Mouse (Mus musculus): Measurements from ENCODE around the gene Vil1. TPM values are rescaled to one million over a fixed set of nuclear protein-coding genes. Genes with fewer than 3 reads are reported as not detected.

Gene Vil1
- total RNA-seq, 2 experiments from 2014 or later = 0.72 to 0.81 TPM

DNA sequence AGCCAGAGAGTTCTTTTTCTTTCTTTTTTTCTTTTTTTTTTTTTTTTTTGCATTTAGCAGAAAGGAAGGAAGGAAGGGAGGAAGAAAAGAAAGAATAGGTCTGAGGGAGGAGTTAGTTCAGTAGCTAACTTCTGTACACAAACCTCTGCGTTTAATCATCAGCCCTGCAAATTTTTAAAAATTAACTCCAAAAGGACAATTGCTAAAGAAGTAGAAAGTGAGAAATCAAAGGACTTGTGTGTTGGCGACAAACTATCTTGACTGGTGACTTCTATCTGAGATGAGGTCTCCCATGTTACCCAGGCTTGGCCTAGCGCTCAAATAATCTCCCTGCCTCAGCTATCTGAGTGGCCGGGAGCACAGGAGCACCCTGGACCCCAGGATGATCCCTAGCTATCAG, 5.0 kb upstream of the Vil1 start:
- intact Hi-C loops (cut with DNase I) = no loop called here
- DNase-seq = no peak

DNA sequence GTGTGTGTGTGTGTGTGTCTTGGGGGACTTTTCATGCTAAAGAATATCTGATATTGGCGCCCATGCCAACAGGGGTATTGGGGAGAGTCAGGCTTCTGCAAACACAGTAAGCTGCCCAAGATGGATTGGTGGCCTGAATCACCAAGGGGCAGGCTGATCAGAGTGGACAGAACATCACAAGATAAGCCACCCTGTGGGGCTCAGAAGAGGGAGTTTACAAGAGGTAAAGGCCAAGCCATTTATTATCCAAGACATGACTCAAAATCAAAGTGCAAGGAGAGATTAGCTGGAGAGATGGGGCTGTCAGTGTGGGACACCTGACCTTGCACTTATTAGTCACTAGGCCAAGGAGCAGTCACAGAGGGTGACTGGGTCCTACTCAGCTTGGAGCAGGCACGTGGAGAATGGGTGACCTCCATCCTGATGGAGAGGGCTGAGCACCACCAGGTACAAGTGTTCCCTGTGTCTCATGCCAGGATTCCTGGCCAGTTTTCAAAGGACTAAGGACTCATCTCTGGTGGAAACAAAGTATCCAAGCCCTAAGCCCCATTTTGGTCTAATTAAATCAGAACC, 2.7 kb downstream of the Vil1 start:
- intact Hi-C loops (cut with DNase I) = no loop called here
- DNase-seq = no peak

DNA sequence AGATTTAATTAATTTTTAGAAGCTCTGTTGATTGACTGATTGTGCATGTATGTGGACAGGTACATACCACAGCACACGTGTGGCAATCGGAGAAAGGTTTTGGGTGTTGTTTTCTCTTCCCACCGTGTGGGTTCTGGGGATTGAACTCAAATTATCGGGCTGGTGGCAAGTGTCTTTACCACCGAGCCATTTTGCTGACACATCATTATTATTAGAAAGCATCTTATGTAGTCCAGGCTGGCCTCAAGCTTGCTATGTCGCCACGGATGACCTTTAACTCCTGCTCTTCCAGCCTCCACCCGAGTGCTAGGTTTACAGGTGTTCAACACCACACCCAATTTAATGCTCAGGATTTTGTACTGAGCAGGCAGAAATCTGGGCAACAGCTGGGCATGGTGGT, 3.5 kb downstream of the Vil1 start:
- DNase-seq = no peak
- intact Hi-C loops (cut with DNase I) = no loop called here

DNA sequence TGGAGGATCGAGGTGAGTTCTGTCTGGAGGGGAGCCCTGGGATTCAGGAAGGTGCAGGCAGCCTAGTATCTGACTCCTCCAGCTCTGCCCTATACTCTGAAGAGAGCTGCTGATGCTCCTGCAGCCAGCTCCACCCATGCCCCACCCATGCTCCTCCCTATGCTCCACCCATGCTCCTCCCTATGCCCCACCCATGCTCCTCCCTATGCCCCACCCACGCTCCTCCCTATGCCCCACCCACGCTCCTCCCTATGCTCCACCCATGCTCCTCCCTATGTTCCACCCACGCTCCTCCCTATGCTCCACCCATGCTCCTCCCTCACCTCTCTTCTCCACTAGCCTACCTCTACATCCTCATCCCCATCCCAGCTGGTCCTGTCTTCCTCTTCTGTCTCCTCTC, 6.0 kb downstream of the Vil1 start:
- no peak for DNase-seq
- intact Hi-C loops (cut with DNase I) = no loop called here

DNA sequence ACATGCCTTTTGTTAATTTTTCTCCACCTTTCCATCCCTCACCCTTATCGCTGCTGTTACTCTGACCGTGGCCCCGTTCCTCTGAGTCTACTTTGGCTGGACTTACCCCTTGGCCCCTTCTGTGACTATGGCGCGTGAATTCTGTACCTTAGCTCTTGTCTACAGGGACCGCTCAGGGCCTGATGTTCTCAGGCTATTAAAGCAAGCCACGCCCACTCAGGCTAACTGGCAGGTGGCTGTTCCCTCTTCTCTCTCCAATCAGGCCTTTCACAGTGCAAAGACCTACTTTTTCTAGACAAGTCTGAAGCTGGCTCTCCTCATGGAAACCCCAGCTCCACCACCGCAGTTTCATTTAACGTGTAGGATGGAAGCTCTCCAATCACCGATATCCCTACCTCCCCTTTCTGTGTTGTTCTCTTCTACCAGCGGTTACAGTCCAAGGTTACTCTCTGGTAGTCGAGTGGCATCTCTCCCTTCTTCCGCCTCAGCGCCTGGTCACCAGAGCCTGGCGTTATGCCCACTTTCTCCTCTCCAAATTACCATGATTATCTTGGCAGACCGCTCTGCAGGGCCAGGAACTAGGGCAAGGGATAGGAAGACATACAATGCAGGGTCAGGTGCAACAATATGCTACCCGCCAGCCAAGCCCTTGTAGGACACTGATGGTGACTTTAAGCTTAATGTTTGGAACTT, 9.7 kb downstream of the Vil1 start:
- intact Hi-C loops (cut with DNase I) = no loop called here
- DNase-seq = peak; percentile 38

DNA sequence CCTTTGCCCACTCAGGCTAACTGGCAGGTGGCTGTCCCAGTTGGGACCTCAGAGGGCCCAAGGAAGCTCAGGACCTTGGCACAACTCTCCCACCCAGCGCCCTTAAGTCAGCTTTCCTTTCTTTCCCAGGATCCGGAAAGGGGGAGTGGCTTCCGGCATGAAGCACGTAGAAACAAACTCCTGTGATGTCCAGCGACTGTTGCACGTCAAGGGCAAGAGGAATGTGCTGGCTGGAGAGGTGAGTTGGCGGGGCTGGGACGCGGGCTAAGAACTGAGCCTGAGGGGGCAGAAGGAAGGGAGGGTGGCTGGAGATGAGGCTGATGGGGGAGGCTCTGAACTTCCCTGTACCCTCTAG, 10.2 kb downstream of the Vil1 start:
- intact Hi-C loops (cut with DNase I) = no loop called here
- no peak for DNase-seq

DNA sequence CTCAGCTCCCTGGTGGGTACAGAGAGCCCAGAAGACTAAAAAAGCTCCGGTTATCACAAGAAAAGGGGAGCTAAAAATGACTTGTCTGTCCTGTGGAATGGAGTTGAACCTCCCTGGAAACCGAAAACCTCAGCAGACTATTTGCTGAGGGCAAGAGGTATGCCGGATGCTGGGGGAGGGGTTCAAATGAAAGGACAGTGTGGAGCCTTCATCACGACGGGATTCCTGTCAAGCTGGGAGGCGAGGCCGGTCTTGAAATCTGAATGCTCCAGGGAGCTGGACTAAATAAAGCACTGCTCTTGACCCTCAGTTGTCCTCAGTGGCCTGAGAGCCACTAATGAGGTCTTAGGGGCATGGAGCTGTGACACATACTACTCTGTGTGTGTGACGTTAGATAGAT, 14.0 kb downstream of the Vil1 start:
- intact Hi-C loops (cut with DNase I) = no loop called here
- DNase-seq = no peak

DNA sequence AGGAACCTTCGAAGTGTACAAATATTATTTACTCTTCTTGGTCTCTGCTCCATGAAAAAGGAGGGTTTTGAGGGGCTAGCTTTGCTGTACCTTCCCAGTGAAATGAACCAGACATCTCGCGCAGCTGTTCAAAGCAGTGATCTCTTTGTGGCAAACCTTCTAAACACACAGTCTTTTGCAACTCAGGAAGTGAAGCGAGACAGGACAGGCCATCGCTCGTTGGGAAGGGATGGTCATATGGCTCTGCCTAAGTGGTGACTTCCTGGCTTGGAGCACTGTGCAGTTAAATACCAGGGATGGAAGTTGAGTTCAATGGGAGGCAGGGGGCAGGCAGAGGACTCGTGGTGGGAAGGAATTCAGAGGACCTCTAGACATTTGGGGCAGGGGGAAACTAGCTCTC, 16.7 kb downstream of the Vil1 start:
- DNase-seq = no peak
- intact Hi-C loops (cut with DNase I) = no loop called here

DNA sequence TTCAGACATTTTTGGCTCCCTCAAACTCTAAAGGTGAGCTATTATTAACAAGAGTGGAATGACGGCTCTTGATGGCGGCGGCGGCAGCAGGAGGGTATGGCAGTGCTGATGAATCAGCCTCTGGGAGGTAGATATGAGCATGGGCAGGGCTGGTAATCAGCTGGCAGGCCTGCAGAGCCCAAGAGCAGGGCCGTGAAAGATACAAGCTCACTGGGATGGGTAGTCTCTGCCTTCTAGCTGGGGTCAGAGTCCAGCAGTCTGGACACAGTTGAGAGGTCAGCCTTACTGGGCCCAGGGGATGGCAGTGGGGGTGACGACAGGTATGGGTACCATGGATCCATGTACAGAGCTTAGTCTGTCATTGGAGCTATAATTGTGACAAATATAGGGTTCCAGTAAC, 24.0 kb downstream of the Vil1 start:
- intact Hi-C loops (cut with DNase I) = no loop called here
- no peak for DNase-seq

DNA sequence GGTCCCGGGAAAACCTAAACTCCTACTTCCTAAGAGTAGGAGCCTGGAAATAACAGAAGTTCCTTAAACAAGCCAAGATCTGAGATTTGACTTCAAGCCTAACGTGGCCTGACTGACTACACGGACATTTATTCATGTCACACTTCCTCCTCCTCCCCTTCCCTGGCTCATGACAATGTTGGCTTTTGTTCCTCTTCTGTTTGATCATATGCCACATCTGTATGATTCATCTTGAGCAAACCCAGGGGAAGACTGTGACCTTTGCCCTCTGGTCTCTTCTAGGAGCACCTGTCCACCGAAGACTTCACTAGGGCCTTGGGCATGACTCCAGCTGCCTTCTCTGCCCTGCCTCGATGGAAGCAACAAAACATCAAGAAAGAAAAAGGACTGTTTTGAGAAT, 25.4 kb downstream of the Vil1 start:
- intact Hi-C loops (cut with DNase I) = no loop called here
- DNase-seq = no peak

DNA sequence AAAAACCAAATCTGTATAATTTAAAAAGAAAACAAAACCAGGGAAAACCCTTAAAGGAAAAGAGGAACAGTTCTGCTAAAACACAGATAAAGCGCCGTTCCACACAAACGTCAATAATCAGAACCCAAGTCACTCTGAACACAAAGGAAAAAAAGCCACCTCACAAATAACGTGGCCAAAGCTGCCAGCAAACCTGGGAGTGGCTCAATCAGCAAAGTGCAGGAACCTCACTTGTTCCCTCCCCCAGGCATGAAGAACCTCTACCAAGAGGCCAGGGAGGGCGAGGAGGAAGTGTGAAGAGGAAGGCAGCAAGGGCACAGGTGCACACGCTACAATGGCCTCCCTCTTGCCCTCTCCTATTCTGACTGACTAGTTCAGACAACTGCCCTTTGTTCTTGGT, 26.4 kb downstream of the Vil1 start:
- no peak for DNase-seq
- intact Hi-C loops (cut with DNase I) = no loop called here

DNA sequence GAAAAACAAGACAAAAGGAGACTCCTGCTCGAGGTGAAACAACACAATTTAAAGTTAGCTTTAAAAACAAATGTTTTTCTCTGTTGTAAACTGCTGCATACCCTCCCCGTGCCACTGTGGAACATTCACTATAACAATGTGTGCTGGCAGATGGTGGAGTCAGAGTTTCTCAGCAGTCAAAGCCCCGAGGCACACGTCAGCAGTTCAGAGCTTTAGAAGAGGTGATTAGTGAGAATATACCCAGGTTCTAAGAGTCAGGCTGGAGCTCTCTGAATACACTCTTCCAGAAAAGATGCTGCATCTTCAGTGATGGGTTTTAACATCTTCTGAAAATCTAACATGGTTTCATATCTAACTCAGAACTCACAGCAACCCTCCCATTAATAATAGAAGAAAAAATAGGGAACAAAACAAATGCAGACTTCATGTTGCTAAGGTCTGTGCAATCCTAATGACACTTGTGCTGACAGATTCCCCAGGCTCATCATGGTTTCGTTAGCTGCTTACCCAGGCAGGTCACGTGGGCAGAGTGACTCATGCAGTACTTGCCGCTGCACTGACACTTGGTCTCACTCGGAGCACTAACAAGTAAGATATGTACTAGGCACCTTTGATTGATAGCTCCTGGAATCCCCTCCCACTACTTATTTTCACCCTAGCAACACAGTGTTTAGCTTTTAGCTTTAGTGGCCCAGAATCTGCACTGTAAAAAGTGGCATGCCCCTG, 28.7 kb downstream of the Vil1 start:
- intact Hi-C loops (cut with DNase I) = no loop called here
- DNase-seq = no peak

DNA sequence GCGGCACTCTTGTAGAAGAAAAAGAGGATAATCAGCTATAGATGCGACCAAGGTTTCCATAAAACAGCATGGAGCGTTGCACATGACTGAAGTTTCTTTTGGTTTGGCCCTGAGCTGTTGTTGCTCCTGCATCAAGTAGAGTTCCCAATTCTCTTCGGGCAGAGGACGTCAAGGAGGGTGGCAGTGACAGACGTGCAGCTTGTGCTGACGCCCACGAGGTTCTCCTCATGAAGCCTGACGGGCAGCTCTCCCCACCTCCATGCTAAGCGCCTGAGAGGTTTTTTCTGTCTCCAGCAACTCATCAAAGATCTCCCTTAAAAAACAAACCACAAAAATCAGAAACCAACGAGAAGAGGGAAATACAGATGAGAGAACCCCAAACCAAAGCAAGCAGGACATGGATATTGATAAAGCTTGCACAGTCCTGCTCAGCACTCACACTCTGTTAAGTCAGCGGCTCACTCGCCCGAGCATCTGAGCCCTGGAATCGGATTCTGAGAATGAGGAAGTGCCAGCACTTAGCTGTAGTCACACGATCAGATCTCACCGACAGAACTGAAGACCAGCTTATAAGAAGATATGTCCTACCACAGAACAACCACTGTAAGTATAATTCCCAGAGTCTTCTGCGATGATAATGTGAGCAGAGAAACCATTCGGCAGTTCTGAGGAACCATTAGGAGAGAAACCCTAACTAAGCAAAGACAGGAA, 30.1 kb downstream of the Vil1 start:
- intact Hi-C loops (cut with DNase I) = no loop called here
- no peak for DNase-seq

DNA sequence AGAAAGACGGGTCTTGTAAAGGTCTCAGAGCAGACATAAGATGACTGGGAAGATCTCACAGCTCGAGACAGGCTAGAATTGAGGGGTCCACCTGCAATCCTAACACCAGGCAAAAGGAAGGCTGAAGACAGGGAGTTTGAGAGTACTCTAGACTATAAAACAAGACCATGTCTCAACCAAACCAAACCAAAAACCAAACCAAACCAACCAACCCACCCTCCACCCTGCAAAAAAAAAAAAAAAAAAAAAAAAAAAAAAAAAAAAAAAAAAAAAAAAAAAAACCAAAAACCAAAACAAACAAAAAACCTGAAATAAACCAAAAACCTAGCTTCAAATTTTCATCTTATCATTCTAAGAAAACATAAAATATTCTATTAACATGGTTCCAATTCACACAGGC, 35.4 kb downstream of the Vil1 start:
- intact Hi-C loops (cut with DNase I) = no loop called here
- DNase-seq = no peak

DNA sequence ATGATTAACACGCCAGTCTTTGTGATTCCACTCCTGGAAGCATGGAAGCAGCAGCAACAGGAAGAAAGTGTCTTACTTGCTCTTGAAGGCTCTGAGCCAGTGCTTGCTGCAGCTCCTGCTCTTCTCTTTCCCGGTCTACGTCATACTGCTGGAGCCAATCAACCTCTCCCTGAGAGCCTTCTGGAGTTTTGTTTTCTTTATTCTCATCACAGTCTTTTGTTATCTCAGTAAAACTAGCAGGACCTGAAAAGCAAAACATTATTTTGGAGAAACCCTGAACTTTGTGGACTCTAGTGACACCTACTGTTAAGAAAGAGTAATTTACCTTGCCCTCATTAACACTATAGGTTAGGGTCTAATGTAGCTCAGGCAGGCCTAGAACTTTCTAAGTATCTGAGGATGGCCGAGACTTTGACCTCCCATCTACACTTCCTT, 43.5 kb downstream of the Vil1 start:
- intact Hi-C loops (cut with DNase I) = loop anchor here (10.0 kb wide), 1 partner anchor 158 kb away; no protein-coding TSS in a partner anchor
- DNase-seq = no peak

DNA sequence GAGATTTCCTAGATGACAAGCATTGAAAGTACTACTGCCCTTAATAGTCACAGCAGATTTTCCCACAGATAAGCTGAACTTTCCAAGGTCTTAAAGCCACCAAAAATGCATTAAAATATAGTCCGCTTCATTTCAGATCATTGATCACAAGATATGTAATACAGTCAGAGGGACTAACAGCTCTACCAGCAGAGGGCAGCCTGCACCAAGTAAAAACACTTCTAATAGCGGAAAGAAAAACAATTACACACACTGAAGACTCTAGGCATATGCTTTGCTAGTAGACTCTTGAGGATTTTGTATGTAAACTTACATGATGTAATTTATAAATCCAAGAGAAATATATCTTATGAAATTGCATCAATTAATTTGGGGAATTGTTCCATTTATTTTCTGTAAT, 51.1 kb downstream of the Vil1 start:
- intact Hi-C loops (cut with DNase I) = no loop called here
- peak; percentile 40 for DNase-seq

Small RNA genes within 50 kb of the gene (microRNA-seq; reads per million reads assigned to microRNA genes)
- gene Mir26b = 5,908 reads per million, percentile 92 among the genes with 10 or more reads in this experiment

Other genes starting within 250 kb of the Vil1 start
- gene Cxcr1, start 214.7 kb upstream of the Vil1 start, total RNA-seq (2021) = not detected
- gene Arpc2, start 173.3 kb upstream of the Vil1 start, total RNA-seq (2021) = 100 to 1,000 TPM; 333 to 372 TPM
- gene Gpbar1, start 130.8 kb upstream of the Vil1 start, total RNA-seq (2021) = not detected
- 100 to 1,000 TPM; 122 to 124 TPM for gene Aamp, start 124.6 kb upstream of the Vil1 start, total RNA-seq (2021)
- gene Pnkd, start 124.4 kb upstream of the Vil1 start, total RNA-seq (2021) = 10 to 100 TPM; 98.6 to 99.4 TPM
- gene Tmbim1, start 103.8 kb upstream of the Vil1 start, total RNA-seq (2021) = 1 to 10 TPM; 5.2 to 5.3 TPM
- 1 to 10 TPM in 1 of 2 experiments, under 1 TPM in 1; 0.74 to 1.1 TPM for gene Catip, start 47.3 kb upstream of the Vil1 start, total RNA-seq (2021)
- 1 to 10 TPM; 1.2 to 2.2 TPM for gene Slc11a1, start 34.2 kb upstream of the Vil1 start, total RNA-seq (2021)
- gene Ctdsp1, start 17.9 kb upstream of the Vil1 start, total RNA-seq (2021) = 10 to 100 TPM; 19.2 to 20.8 TPM
- gene Cnot9, start 96.7 kb downstream of the Vil1 start, total RNA-seq (2021) = 10 to 100 TPM; 43.9 to 48.1 TPM
- 1 to 10 TPM; 3.7 TPM for gene Plcd4, start 133.5 kb downstream of the Vil1 start, total RNA-seq (2021)
- gene Usp37, start 134.9 kb downstream of the Vil1 start, total RNA-seq (2021) = 10 to 100 TPM; 24.3 to 26.6 TPM
- gene Zfp142, start 178.9 kb downstream of the Vil1 start, total RNA-seq (2021) = 10 to 100 TPM; 24.7 to 24.8 TPM
- gene Bcs1l, start 178.9 kb downstream of the Vil1 start, total RNA-seq (2021) = 10 to 100 TPM; 19.8 to 24.1 TPM
- gene Rnf25, start 192.0 kb downstream of the Vil1 start, total RNA-seq (2021) = 10 to 100 TPM; 58.7 to 64.9 TPM
- gene Stk36, start 192.1 kb downstream of the Vil1 start, total RNA-seq (2021) = 10 to 100 TPM; 20.6 to 25.2 TPM

All from left cerebral cortex, postnatal 4 days (tissue).